Mouse (Mus musculus): ENCODE measurements at regions not wholly inside any gene's neighbourhood (a gene's known extent, or its start where the extent isn't known, plus 50 kb on each side); places are given as distances from the start of the nearest gene placed in this dataset.

GRCm38 (mm10) chr16:7637993-7638392, 786.9 kb downstream of the Tmem114 start:
- no peak overlapping the region for H3K27ac ChIP-seq
- no peak for ATAC-seq

DNA sequence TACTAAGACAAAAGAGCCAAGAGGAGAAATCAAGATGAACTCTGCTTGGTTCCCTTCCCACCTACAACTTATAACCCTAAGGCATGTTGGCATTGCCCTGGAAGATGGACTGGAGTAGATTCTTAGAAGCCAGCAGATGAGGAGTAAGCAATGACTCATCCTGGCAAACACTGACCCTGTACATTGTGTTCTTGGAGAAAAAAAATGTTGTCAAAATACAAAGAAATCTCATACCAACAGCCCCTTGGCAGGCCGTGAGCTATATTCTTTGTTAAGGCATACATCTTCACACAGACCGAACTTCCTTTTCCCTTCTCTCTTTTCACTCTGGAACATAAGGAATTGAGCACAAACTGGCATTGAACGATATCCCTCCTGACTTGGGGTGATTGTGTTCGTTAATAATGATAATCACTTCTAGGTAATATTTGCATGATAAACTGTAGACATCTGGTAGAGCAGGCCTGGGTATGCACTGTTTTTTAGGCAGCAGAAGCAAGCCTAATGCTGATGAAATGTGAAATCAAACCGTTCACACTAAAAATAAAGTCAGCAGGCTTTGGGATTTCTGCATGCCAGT, 787.7 kb downstream of the Tmem114 start:
- DNase-seq (ENCODE audit: low spot score): peak; percentile 18
- no peak for TF ChIP-seq CTCF (IDR thresholded peaks at IDR 0.05; ENCODE audit: low read depth)
- Histone ChIP-seq H3K4me3 (ENCODE audit: low read length) (no peak overlapping the region), H3K9me3 (ENCODE audit: low read length) (no peaks in the 10 kb centered on the region), H3K36me3 (ENCODE audit: insufficient read depth, low read length) (no peaks in the 10 kb centered on the region), H3K27ac (no peak overlapping the region), H3K4me2 (ENCODE audit: low read depth, low read length) (no peak overlapping the region), H3K4me1 (ENCODE audit: insufficient read depth, low read length) (no peaks in the 10 kb centered on the region), H3K9ac (replicated peaks; ENCODE audit: low read length) (no peak overlapping the region), H3K27me3 (ENCODE audit: insufficient read depth, low read length) (no peaks in the 10 kb centered on the region)
- ATAC-seq: no peak
- WGBS: 20% methylated on average over 5 of the region's 5 CpGs

More at GRCm38 (mm10) chr16:7637993-7638392, 786.9 kb downstream of the Tmem114 start:
- Histone ChIP-seq H3K4me1 (ENCODE audit: insufficient read depth, low read length) (no peaks in the 10 kb centered on the region), H3K4me3 (ENCODE audit: low read length) (no peak overlapping the region), H3K27me3 (ENCODE audit: insufficient read depth, low read length) (no peaks in the 10 kb centered on the region), H3K9me3 (ENCODE audit: low read length) (no peaks in the 10 kb centered on the region), H3K36me3 (ENCODE audit: insufficient read depth, low read length) (no peaks in the 10 kb centered on the region), H3K9ac (replicated peaks; ENCODE audit: low read length) (no peak overlapping the region), H3K4me2 (ENCODE audit: low read depth, low read length) (no peak overlapping the region)
- TF ChIP-seq CTCF (IDR thresholded peaks at IDR 0.05; ENCODE audit: low read depth): no peak
- DNase-seq (ENCODE audit: low spot score): no peak

DNA sequence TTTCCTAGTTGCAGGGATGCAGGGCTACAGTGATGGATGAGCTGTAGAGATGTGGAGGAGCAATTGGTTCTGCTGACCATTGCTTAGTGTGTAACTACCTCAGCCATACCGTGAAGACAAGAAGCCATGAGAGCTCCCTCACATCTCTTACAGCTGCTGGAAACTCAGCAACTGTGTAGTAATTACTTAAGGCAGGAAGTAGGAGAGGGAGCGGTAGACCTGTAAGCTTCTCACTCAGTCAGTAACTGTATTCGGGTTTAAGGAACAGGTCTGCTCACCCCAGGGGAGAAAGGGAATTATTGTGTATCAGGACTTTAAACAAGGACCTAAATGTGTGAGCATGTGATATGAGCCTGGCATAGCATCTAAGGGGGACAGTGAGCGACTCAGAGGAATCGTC, 788.6 kb downstream of the Tmem114 start:
- H3K27ac ChIP-seq: no peak overlapping the region
- WGBS: 57% methylated on average over 5 of the region's 5 CpGs
- DNase-seq (ENCODE audit: low spot score): no peak
- no peaks in the 10 kb centered on the region for H3K27me3 ChIP-seq (ENCODE audit: insufficient read depth, low read length)
- no peak overlapping the region for H3K4me3 ChIP-seq (ENCODE audit: low read length)
- H3K36me3 ChIP-seq (ENCODE audit: insufficient read depth, low read length): no peaks in the 10 kb centered on the region
- no peak overlapping the region for H3K4me2 ChIP-seq (ENCODE audit: low read depth, low read length)
- H3K9me3 ChIP-seq (ENCODE audit: low read length): no peaks in the 10 kb centered on the region
- no peak for TF ChIP-seq CTCF (IDR thresholded peaks at IDR 0.05; ENCODE audit: low read depth)
- H3K9ac ChIP-seq (replicated peaks; ENCODE audit: low read length): no peak overlapping the region
- H3K4me1 ChIP-seq (ENCODE audit: insufficient read depth, low read length): no peaks in the 10 kb centered on the region
- no peak for ATAC-seq

GRCm38 (mm10) chr16:7632474-7632873, 792.5 kb downstream of the Tmem114 start:
- DNase-seq (ENCODE audit: low spot score) (no peak), ATAC-seq (no peak)
- Histone ChIP-seq H3K4me2 (ENCODE audit: low read depth, low read length) (no peak overlapping the region), H3K4me3 (ENCODE audit: low read length) (no peak overlapping the region), H3K9me3 (ENCODE audit: low read length) (no peaks in the 10 kb centered on the region), H3K9ac (replicated peaks; ENCODE audit: low read length) (no peak overlapping the region), H3K4me1 (ENCODE audit: insufficient read depth, low read length) (no peaks in the 10 kb centered on the region), H3K36me3 (ENCODE audit: insufficient read depth, low read length) (no peaks in the 10 kb centered on the region), H3K27me3 (ENCODE audit: insufficient read depth, low read length) (no peaks in the 10 kb centered on the region), H3K27ac (no peak overlapping the region)
- WGBS: 13% methylated on average over 5 of the region's 5 CpGs
- TF ChIP-seq CTCF (IDR thresholded peaks at IDR 0.05; ENCODE audit: low read depth): no peak

GRCm38 (mm10) chr16:7628351-7628750, 796.6 kb downstream of the Tmem114 start:
- Histone ChIP-seq H3K4me2 (ENCODE audit: low read depth, low read length) (no peak overlapping the region), H3K27ac (no peak overlapping the region), H3K27me3 (ENCODE audit: insufficient read depth, low read length) (no peaks in the 10 kb centered on the region), H3K4me1 (ENCODE audit: insufficient read depth, low read length) (no peaks in the 10 kb centered on the region), H3K9me3 (ENCODE audit: low read length) (no peaks in the 10 kb centered on the region), H3K9ac (replicated peaks; ENCODE audit: low read length) (no peak overlapping the region), H3K36me3 (ENCODE audit: insufficient read depth, low read length) (no peaks in the 10 kb centered on the region), H3K4me3 (ENCODE audit: low read length) (no peak overlapping the region)
- 82% methylated on average over 8 of the region's 8 CpGs for WGBS
- DNase-seq (ENCODE audit: low spot score) (no peak), ATAC-seq (no peak)
- no peak for TF ChIP-seq CTCF (IDR thresholded peaks at IDR 0.05; ENCODE audit: low read depth)

DNA sequence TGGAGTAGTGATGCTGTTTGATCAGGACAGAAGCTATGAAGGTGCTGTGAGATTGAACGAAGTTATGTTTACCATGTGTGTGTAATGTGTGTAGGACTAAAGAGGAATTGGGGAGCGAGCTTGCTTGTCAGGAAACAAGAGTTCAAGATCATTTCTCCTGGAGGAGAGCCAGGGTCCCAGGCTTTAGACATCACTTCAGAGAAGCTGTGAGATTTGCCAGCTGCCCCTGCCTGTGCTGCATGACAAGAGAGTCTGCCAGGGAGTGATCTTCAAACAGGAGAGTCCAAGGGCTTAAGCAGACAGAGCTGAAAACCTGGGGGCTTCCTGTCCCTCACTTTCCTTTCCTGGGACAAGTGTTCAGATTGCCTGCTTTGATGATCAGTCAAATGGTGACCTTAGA, 818.3 kb downstream of the Tmem114 start:
- DNase-seq (ENCODE audit: low spot score) (no peak), ATAC-seq (no peak)
- Histone ChIP-seq H3K27me3 (ENCODE audit: insufficient read depth, low read length) (no peaks in the 10 kb centered on the region), H3K4me3 (ENCODE audit: low read length) (no peak overlapping the region), H3K9me3 (ENCODE audit: low read length) (no peaks in the 10 kb centered on the region), H3K36me3 (ENCODE audit: insufficient read depth, low read length) (no peaks in the 10 kb centered on the region), H3K4me1 (ENCODE audit: insufficient read depth, low read length) (no peaks in the 10 kb centered on the region), H3K9ac (replicated peaks; ENCODE audit: low read length) (no peak overlapping the region), H3K27ac (no peak overlapping the region), H3K4me2 (ENCODE audit: low read depth, low read length) (no peak overlapping the region)
- TF ChIP-seq CTCF (IDR thresholded peaks at IDR 0.05; ENCODE audit: low read depth): no peak
- WGBS: 60% methylated on average over 2 of the region's 2 CpGs

GRCm38 (mm10) chr16:7602428-7602827, 822.5 kb downstream of the Tmem114 start:
- 9% methylated on average over 1 of the region's 1 CpGs for WGBS
- Histone ChIP-seq H3K27ac (no peak overlapping the region), H3K36me3 (ENCODE audit: insufficient read depth, low read length) (no peaks in the 10 kb centered on the region), H3K4me3 (ENCODE audit: low read length) (no peak overlapping the region), H3K27me3 (ENCODE audit: insufficient read depth, low read length) (no peaks in the 10 kb centered on the region), H3K4me1 (ENCODE audit: insufficient read depth, low read length) (no peaks in the 10 kb centered on the region), H3K9ac (replicated peaks; ENCODE audit: low read length) (no peak overlapping the region), H3K9me3 (ENCODE audit: low read length) (no peaks in the 10 kb centered on the region), H3K4me2 (ENCODE audit: low read depth, low read length) (no peak overlapping the region)
- no peak for TF ChIP-seq CTCF (IDR thresholded peaks at IDR 0.05; ENCODE audit: low read depth)
- no peak for ATAC-seq
- peak; percentile 64 for DNase-seq (ENCODE audit: low spot score)
